Mouse (Mus musculus) stomach, postnatal 0 days (tissue): ENCODE data around the gene Mgrn1. TPM values are rescaled to one million over a fixed set of nuclear protein-coding genes. Genes with fewer than 3 reads are reported as not detected.

ENCODE experiments used
- ATAC-seq: fragments of 200-750 bp; cut with Nextera tagmentation; 2 replicates; pipeline ENCODE4 v1.8.0; 2017; ENCODE audit not compliant: low FRiP score, low TSS enrichment
- DNase-seq: peaks from one replicate; pipeline ENCODE4 v3.0.0-alpha.2; 2016; ENCODE audit warnings: low spot score
- H3K27ac ChIP-seq: fragments of 300-500 bp; sonication (generic); replicated peaks from 2 replicates; pipeline ENCODE4 v1.5.1; 2014; ENCODE audit warnings: mild to moderate bottlenecking, control low read depth
- H3K27me3 ChIP-seq: fragments of 300-500 bp; sonication (generic); 2 replicates; pipeline ENCODE4 v1.6.1; 2014; ENCODE audit warnings: low read length; ENCODE audit not compliant: control insufficient read depth, insufficient read depth
- H3K36me3 ChIP-seq: fragments of 300-500 bp; sonication (generic); 2 replicates; pipeline ENCODE4 v1.6.1; 2014; ENCODE audit warnings: low read length, mixed read lengths; ENCODE audit not compliant: control insufficient read depth, insufficient read depth
- H3K4me1 ChIP-seq: fragments of 300-500 bp; sonication (generic); replicated peaks from 2 replicates; pipeline ENCODE4 v1.6.1; 2014; ENCODE audit warnings: antibody characterized with exemption; ENCODE audit not compliant: control insufficient read depth, insufficient read depth
- H3K4me2 ChIP-seq: fragments of 300-500 bp; sonication (generic); replicated peaks from 2 replicates; pipeline ENCODE4 v1.6.1; 2014; ENCODE audit warnings: low read depth, mild to moderate bottlenecking, control low read depth, moderate library complexity
- H3K4me3 ChIP-seq: fragments of 300-500 bp; sonication (generic); 2 replicates; pipeline ENCODE4 v1.5.1; 2014; ENCODE audit warnings: low read depth, low read length, control low read depth
- H3K9ac ChIP-seq: fragments of 300-500 bp; sonication (generic); 2 replicates; pipeline ENCODE4 v1.6.1; 2014; ENCODE audit warnings: mild to moderate bottlenecking, low read length, control low read depth, mixed read lengths
- H3K9me3 ChIP-seq: fragments of 300-500 bp; sonication (generic); 2 replicates; pipeline ENCODE4 v1.6.1; 2016; ENCODE audit warnings: low read length; ENCODE audit not compliant: control insufficient read depth
- CTCF ChIP-seq: IDR thresholded peaks from 2 replicates; pipeline ENCODE4 v1.5.1; 2016; ENCODE audit warnings: antibody characterized with exemption, low read depth, mild to moderate bottlenecking, moderate library complexity
- EP300 ChIP-seq: optimal IDR thresholded peaks from 2 replicates; pipeline ENCODE3; 2016; ENCODE audit warnings: antibody characterized with exemption
- WGBS: fragments of 180-500 bp; shearing (Covaris S2); extraction: QIAGEN DNeasy Blood & Tissue Kit; methylation state at CpG from one replicate; pipeline ENCODE4 v1.1.7; 2014; 5-methylcytosine and 5-hydroxymethylcytosine counted together
- polyA plus RNA-seq: library from polyadenylated mRNA; unstranded; fragments of >200 nt; fragmentation: Nextera tagmentation; extraction: Ambion mirVana; gene quantifications from 2 replicates; pipeline ENCODE4 v1.2.1, GENCODE M21; 2015

The Mgrn1 gene
- polyA plus RNA-seq, 1 experiment from 2014 or later = 43.0 TPM

- no peak overlapping the region for H3K27ac ChIP-seq
- H3K4me3 ChIP-seq = no peak overlapping the region
- no peak for ATAC-seq
- WGBS = 46% methylated on average over 5 of the region's 5 CpGs
- H3K4me2 ChIP-seq = no peak overlapping the region
- no peaks in the 10 kb centered on the region for H3K9me3 ChIP-seq
- H3K36me3 ChIP-seq = no peaks in the 10 kb centered on the region
- no peaks in the 10 kb centered on the region for H3K4me1 ChIP-seq
- no peak overlapping the region for H3K9ac ChIP-seq
- H3K27me3 ChIP-seq = no peaks in the 10 kb centered on the region
- TF ChIP-seq EP300 (no peak), CTCF (no peak)
- DNase-seq = peak; percentile 40
These were observed 92.4 kb downstream of the Mgrn1 start for GRCm38 (mm10) chr16:4978275-4979051.

- H3K4me1 ChIP-seq = no peaks in the 10 kb centered on the region
- H3K27me3 ChIP-seq = no peaks in the 10 kb centered on the region
- peak; percentile 88 for ATAC-seq
- H3K9ac ChIP-seq = no peak overlapping the region
- TF ChIP-seq CTCF (peak; percentile 78), EP300 (no peak)
- WGBS = 72% methylated on average over 4 of the region's 4 CpGs
- no peak overlapping the region for H3K27ac ChIP-seq
- no peak overlapping the region for H3K4me3 ChIP-seq
- no peaks in the 10 kb centered on the region for H3K9me3 ChIP-seq
- DNase-seq = peak; percentile 60
- no peaks in the 10 kb centered on the region for H3K36me3 ChIP-seq
- H3K4me2 ChIP-seq = no peak overlapping the region
These were observed 93.8 kb downstream of the Mgrn1 start for GRCm38 (mm10) chr16:4979755-4980380.

GRCm38 (mm10) chr16:4984717-4985116, 98.7 kb downstream of the Mgrn1 start:
- no peaks in the 10 kb centered on the region for H3K36me3 ChIP-seq
- 86% methylated on average over 12 of the region's 12 CpGs for WGBS
- H3K4me3 ChIP-seq = no peak overlapping the region
- H3K27me3 ChIP-seq = no peaks in the 10 kb centered on the region
- ATAC-seq (no peak), DNase-seq (no peak)
- H3K4me1 ChIP-seq = no peaks in the 10 kb centered on the region
- H3K27ac ChIP-seq = no peak overlapping the region
- no peak overlapping the region for H3K9ac ChIP-seq
- no peaks in the 10 kb centered on the region for H3K9me3 ChIP-seq
- TF ChIP-seq EP300 (no peak), CTCF (no peak)
- no peak overlapping the region for H3K4me2 ChIP-seq

Other genes starting within 250 kb of the Mgrn1 start
- 8.8 and 9.6 TPM in 2 replicates for gene Vasn, start 246.3 kb upstream of the Mgrn1 start, polyA plus RNA-seq
- 47.0 and 49.2 TPM in 2 replicates for gene Dnaja3, start 246.3 kb upstream of the Mgrn1 start, polyA plus RNA-seq
- gene Coro7, start 206.5 kb upstream of the Mgrn1 start, polyA plus RNA-seq = 7.6 and 8.1 TPM in 2 replicates
- 15.5 and 17.2 TPM in 2 replicates for gene Nmral1, start 166.9 kb upstream of the Mgrn1 start, polyA plus RNA-seq
- 57.4 and 60.6 TPM in 2 replicates for gene Hmox2, start 159.9 kb upstream of the Mgrn1 start, polyA plus RNA-seq
- gene Cdip1, start 96.0 kb upstream of the Mgrn1 start, polyA plus RNA-seq = 35.4 and 38.8 TPM in 2 replicates
- 0.23 and 0.32 TPM in 2 replicates for gene 4930562C15Rik, start 50.8 kb upstream of the Mgrn1 start, polyA plus RNA-seq
- gene Ubald1, start 5.9 kb upstream of the Mgrn1 start, polyA plus RNA-seq = 32.1 and 40.0 TPM in 2 replicates
- 92.9 and 93.6 TPM in 2 replicates for gene Nudt16l1, start 52.5 kb downstream of the Mgrn1 start, polyA plus RNA-seq
- 21.6 and 22.7 TPM in 2 replicates for gene Anks3, start 78.0 kb downstream of the Mgrn1 start, polyA plus RNA-seq
- gene Sept12, start 111.6 kb downstream of the Mgrn1 start, polyA plus RNA-seq = not detected in 2 replicates
- gene Smim22, start 121.0 kb downstream of the Mgrn1 start, polyA plus RNA-seq = 112 and 114 TPM in 2 replicates
- gene Rogdi, start 127.3 kb downstream of the Mgrn1 start, polyA plus RNA-seq = 36.6 and 44.7 TPM in 2 replicates
- gene Glyr1, start 163.6 kb downstream of the Mgrn1 start, polyA plus RNA-seq = 64.8 and 65.2 TPM in 2 replicates
- gene Ubn1, start 163.8 kb downstream of the Mgrn1 start, polyA plus RNA-seq = 9.1 and 9.3 TPM in 2 replicates
- gene Ppl, start 246.2 kb downstream of the Mgrn1 start, polyA plus RNA-seq = 61.5 and 66.2 TPM in 2 replicates